Mouse (Mus musculus) embryo, embryonic 10 days (tissue): ENCODE data around the gene Cacng2.
A peak's percentile ranks its signal among the peaks of the same experiment; 100 is the strongest.

ENCODE experiments used
- DNase-seq: peaks from one replicate; pipeline ENCODE4 v3.0.0-alpha.2; 2015; ENCODE audit warnings: low spot score

The Cacng2 gene

DNA sequence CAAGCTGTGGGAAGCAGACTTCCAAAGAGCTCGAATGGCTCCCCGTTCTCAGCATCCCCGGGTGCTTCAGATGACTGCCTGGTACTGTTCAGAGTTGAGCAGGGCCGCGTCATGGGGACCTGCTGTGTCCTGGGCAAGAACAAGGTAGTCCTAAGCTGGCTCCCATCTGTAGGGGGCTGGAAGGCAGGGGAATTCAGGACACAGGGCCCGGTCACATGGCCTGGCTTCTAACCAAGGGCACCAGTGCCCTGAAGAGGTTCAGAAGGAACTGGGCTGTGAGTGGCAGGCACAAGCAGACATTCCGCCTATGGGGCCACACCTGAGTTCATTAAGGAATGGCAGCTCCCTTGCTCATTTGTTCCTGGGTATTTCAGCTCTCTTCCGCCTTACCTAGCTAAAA lies 37.7 kb downstream of the Cacng2 start:
- DNase-seq: no peak

- no peak for DNase-seq
Measured at GRCm38 (mm10) chr15:78081384-78081783, 38.4 kb downstream of the Cacng2 start.

DNA sequence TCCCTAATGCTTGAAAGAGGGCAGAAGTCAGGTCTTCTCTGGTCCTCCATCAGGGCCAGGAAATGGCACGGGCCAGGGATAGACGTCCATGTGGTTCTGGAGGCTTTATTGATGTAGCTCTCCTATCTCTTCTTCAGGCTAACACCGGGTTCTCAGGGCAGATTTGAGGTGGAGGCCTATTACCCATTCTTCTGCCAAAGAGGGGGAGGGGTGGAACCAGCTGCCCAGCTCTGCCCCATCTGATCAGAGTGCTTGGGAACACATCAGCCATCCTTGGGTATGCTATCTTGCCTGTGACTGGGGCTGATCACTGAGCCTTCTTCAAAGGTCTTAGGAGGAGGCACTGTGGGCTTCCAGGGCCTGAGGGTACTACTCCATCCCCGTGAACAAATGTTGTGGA lies 39.5 kb downstream of the Cacng2 start:
- DNase-seq: no peak

GRCm38 (mm10) chr15:78078776-78079628 lies 40.8 kb downstream of the Cacng2 start:
- DNase-seq: no peak

- DNase-seq: no peak
Measured at GRCm38 (mm10) chr15:78078206-78078605, 41.6 kb downstream of the Cacng2 start.

GRCm38 (mm10) chr15:78075921-78076320 lies 43.9 kb downstream of the Cacng2 start:
- DNase-seq: no peak

DNA sequence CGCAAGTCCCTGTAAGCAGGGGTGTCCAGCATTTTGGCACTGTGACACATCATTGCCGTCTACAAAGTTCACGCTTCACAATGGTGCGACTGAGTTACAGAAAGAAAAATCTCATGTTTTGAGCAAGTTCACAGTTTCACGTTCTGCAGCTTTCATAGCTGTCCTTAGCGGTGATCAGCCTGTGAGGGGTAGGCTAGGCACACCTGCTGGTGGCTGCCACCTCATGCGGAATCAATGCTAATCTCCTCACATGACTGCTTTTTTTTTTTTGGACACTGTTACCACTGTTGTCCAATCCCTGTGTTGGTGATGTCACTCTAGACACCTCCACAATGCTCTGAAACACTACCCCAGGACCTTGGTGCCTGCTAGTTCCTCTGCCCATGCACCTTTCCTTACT lies 46.7 kb downstream of the Cacng2 start:
- DNase-seq: no peak

DNA sequence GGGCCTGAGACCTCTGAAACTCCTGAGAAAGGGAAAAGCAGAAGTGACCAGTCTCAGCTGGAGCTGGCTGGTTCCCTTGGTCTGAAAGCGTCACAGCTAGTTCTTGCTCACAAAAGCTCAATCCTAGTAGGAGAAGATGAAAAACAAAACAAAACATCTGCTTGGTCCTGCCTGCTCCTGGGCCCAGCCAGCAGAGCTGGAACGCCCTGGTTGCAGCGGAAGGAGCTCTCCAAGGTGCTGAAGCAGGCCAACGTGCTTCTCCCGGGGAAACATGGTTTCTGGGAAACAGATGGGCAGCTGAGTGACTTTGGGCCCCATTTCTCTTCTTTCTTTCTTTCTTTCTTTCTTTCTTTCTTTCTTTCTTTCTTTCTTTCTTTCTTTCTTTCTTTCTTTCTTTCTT lies 53.4 kb downstream of the Cacng2 start:
- DNase-seq: peak; percentile 92

DNA sequence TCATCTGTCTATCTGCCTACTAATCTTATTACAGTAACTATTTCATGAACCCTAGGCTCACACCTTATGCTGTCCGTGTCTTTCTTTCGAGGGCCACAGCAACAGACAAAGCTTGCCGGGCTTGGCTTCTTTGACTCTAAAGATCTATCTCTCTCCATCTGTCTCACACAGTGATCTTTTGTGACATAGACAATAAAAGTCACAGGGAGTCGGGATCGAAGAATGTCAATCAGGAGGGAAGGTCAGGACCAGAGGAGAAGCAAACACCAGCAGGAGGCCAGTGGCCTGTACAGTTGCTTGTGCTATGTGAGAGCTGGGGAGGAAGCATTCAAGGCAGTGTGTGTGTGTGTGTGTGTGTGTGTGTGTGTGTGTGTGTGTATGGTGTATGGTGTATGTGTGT lies 54.3 kb downstream of the Cacng2 start:
- peak; percentile 17 for DNase-seq

DNA sequence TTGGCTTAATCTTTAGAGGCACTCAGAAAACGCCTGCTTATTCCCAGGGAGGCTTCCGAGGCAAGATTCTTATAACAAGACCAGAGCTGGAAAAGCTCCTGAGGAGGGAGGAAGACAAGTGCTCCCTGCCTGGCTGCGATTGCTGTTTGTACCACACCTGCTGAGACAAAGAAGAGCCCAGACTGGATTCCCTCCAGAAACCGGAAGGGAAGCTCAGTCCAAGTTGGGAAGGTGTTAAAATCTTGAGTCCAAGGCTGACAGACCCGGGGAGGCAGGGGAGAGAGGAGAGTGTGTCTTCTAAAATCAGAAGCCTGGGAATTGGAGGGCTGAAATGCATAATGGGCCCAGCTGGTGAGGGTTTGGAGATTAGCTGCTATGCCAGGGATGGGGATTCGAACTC lies 55.5 kb downstream of the Cacng2 start:
- no peak for DNase-seq

GRCm38 (mm10) chr15:78062467-78062866 lies 57.4 kb downstream of the Cacng2 start:
- DNase-seq: no peak

GRCm38 (mm10) chr15:78056930-78057329 lies 62.9 kb downstream of the Cacng2 start:
- no peak for DNase-seq

DNA sequence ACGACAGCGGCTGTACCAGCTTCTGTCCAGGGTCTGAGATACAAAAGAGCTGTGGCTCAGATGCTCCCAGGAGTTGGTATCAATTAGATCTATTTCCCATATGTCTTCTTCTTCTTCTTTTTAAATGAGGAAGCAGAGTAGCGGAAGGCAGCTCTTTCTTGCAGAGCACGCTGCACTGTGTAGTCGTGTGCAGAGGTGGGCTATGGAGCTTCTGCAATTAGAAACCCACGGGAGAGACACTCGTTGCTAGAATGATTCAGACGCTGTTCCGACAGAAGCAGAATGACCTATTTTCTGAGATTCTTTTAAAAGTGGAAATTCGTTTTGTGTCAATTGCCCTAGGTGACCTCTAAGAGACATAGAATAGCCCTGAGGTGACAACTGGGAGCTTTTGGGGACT lies 69.1 kb downstream of the Cacng2 start:
- DNase-seq: no peak

DNA sequence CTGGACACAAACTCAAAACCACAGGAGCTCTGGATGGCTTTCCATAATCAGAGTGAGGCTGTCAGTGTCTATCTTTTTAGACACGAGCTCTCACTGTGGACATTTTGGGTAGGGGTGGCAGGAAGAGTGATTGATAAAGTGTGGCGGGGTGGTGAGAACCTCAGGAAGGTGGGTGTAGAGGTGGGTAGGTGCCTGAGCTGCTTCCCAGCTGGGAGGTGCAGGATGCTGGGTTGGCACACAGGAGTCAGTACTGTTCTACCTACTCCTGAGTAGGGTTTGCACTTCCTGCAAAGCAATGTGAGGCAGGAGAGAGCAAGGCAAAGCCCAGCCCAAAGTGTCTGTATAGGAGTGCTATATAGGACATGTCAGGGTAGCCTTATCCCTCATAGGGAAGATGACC lies 69.9 kb downstream of the Cacng2 start:
- DNase-seq: no peak

DNA sequence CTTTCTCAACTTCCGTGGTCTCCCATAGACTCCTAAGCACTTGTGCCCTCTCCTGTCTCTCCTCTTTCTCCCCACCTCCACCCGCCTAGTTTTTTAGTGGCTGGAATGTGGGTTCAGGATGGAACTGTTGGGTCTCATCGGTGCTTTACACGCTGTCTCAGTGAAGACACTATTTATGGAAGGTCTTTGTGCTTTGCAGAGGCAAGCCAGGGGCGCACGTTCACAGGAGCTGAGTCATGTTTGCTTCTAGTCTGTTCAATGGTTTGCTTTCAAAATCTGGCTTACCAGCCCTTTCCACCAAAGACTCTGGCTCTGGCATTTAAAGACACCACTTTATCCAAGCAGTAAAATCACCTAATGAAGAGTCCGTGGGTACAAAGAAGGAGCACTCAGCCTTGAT lies 74.0 kb downstream of the Cacng2 start:
- DNase-seq: no peak

GRCm38 (mm10) chr15:78045314-78045713 lies 74.5 kb downstream of the Cacng2 start:
- DNase-seq: no peak

- DNase-seq: no peak
Measured at GRCm38 (mm10) chr15:78044826-78045225, 75.0 kb downstream of the Cacng2 start.

DNA sequence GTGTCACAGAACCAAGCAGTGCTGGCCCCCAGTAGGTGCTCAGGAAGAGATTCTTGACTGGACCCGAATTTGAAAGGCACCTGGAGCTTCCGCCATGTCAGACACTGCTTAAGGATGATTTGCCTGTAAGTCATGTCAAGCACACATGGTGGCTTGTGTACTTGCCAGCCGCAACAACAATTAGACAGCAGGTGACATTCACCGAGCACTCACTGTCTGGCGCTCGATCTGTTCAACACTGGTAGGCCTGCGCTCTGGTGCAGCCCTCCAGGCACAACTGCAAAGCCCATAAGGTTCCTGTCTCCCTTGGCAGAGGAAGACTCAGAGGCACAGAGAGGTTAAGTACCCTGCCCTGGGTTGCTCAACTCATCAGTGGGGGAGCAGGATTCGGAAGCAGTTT lies 77.1 kb downstream of the Cacng2 start:
- DNase-seq: no peak

GRCm38 (mm10) chr15:78037626-78038025 lies 82.2 kb downstream of the Cacng2 start:
- DNase-seq: no peak

- no peak for DNase-seq
Measured at GRCm38 (mm10) chr15:78036586-78036985, 83.2 kb downstream of the Cacng2 start.

DNA sequence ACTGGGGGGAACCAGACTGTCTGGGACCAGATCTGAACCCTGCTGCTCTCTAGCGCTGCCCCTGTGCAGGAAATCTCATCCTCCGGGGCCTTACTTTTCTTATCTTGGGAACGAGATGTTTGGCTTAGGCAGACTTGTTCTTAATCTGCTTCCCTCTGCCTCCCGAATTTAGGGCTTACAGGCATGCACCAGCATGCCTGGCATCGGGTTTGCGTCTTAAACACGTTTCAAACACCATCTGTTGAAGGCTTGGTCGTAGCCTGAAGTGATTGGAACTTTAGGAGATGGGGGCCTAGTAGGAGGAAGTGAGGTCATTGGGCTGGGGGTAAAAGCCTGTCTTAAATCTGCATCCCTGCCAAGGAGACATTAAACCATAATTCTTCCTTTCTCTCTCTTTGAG lies 89.9 kb downstream of the Cacng2 start:
- DNase-seq: no peak

- no peak for DNase-seq
Measured at GRCm38 (mm10) chr15:78026521-78026920, 93.3 kb downstream of the Cacng2 start.

DNA sequence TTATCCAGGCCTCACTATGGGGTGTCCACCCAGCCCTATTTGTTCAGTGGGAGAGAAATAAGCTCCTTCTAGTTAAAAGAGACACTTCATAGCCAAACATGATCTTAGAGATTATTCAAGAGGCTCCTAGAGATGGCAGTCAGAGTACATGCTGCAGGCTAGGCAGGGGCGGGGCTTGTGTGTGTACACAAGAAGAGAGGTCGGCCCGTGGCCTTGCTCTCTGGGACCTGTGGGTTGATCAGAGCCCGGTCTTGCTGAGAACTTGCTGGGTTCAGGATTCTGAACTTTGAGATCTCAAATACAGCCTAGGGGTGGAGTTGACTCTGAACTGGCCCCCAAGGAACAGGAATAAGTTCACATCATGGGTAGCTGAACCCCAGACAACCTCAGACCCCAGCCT lies 95.6 kb downstream of the Cacng2 start:
- no peak for DNase-seq

GRCm38 (mm10) chr15:78014046-78014445 lies 105.8 kb downstream of the Cacng2 start:
- DNase-seq: no peak
